Mouse (Mus musculus) embryo, embryonic 9.5 days (tissue): ENCODE data around the gene Svop.

Source experiments
- DNase-seq: peaks from one replicate; pipeline ENCODE4 v3.0.0-alpha.2; 2017; ENCODE audit errors: extremely low spot score

Svop gene

DNA sequence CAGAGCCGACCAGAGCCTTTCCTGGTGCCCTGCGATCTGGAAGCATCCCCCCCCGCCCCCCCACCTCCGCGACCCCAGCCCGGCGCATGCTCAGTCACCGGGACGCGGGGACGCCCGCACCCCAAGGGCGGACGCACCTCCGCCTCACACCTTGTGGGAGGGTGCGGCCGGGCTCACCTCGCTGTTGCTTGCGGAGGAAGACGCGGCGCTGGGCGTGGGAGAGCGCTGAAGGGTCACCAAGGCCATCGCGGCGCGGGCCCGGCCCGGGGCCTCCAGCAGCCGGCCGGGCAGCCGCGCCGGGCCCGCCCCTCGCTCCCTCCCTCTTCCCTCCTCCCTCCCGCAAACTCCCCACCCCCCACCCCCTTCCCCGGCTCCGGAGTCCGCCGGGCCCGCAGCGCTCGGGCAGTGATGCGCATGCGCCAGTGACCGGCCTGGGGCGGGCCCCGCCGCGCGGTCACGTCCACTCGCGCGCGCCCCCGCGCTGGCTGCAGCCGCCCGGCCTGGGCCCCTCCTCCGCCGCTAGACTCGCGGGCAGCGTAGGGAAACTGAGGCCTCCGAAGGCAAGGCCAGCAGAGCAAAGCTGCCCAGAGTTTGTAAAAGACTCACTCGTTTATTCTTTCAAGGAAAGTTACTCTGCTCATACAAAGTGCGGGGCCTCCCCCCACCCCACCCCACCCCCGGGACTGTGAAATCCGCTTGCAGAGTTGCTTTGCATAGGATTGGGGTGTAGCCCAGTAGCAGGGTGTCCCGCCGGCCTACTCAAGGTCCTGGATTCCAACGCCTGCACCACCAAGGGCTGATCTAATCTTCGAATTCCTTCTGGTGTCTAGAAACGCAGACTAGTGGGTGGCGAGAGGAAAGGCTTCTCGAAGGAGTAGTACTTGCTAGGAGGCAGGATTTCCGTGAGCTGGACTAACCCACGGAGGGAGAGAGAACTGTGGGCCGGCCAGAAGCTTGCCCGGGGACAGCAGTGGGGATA, 97.6 kb downstream of the Svop start, which contains the start of gene Ssh1:
Ssh1 (minus strand) TSS at position 408 of the 979 bp plus-strand sequence.
- DNase-seq: peak; percentile 92

DNA sequence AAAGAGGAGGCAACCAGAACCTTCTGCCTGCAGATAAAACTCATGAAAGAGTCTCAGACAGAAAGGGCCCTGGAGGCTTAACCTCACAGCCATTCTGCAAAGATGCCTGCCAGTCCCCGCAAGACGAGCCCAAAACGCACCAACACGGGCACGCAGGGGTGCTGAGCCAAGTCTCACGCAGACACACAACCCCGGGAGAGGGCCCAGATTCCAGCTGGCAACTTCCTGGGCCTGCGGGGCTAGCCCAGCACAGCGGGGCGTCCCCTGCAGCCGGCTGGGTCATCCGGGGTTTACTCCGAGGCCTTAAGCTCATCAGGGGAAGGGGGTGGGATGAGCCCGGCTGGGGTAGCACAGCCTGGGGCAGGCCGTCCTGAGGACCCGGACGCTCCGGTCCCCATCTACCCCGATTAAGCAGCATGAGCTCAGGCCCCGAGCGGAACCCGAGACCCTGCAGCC, 98.3 kb downstream of the Svop start:
- DNase-seq: peak; percentile 86

GRCm38 (mm10) chr5:113992339-113992831, 99.0 kb downstream of the Svop start:
- no peak for DNase-seq

GRCm38 (mm10) chr5:113991141-113991540, 100.2 kb downstream of the Svop start:
- DNase-seq: no peak

GRCm38 (mm10) chr5:113990593-113990992, 100.8 kb downstream of the Svop start:
- no peak for DNase-seq

DNA sequence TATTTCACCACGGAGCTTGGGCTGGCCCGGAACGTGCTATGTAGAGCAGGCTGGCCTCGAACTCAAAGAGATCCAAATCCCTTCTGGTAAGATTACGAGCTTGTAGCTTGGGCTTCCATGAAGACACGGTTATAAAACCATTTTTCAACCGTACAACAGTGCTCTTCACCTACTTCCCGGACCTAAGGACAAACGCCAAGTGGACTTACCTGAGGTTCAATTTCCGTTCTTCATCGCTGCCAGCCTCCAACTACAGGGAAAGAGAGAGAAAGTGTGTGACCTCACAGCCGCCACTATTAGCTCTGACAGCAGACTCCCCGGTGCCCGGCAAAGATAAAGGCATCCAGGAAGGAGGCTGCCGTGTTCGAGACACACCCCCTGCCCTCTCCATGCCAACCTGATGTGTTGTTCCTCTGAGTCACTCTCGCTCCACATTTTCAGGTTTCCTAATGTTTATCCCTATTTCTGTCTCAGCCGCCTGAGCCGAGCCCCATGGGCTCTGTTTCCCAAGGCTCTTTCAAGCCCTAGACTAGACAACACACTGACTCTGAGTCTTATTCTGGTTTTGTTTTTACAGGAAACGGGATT, 101.8 kb downstream of the Svop start:
- no peak for DNase-seq

- DNase-seq: peak; percentile 22
Measured at GRCm38 (mm10) chr5:113986182-113986961, 105.0 kb downstream of the Svop start.

GRCm38 (mm10) chr5:113985737-113986136, 105.6 kb downstream of the Svop start:
- no peak for DNase-seq

GRCm38 (mm10) chr5:113984025-113984740, 107.2 kb downstream of the Svop start:
- DNase-seq: no peak

- no peak for DNase-seq
Measured at GRCm38 (mm10) chr5:113983541-113983940, 107.8 kb downstream of the Svop start.

DNA sequence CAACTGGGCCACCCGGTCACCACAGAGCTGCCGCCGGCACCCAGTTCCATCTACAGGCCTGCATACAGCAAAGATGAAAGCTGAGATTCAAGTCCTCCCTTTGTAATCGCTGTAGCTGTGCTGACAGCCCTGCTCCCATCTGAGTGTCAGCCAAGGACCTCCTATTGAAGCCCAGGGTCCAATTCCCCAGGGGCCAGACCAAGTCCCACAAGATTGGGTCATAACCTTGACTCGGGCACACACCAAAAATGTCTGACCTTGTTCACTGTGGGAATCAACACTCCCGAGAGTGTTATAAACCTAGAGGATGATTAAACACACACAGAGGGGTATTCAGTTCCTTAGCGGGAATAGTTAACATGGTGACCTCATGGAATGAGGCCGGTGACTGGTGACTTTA, 109.5 kb downstream of the Svop start:
- DNase-seq: no peak

GRCm38 (mm10) chr5:113981171-113981570, 110.2 kb downstream of the Svop start:
- no peak for DNase-seq

- no peak for DNase-seq
Measured at GRCm38 (mm10) chr5:113980511-113980910, 110.9 kb downstream of the Svop start.

DNA sequence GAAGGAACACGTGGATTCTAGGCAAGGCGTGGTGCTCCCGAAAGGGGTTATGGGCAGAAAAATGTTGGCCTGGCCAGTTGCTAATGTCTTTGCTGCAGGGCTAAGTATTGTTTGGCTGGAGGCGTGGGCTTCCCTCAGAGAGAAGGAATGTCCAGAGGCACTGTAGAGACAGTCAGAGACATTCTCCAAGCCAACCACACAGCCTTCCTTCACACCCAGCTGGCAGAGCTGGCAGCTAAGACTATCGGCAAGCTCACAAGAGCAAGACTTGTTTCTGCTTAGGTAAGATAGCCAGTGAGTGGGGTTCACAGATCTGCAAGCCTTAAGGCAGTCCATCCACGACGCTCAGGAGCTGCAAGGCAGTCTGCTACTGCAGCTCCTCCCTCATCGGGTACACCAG, 114.1 kb downstream of the Svop start:
- DNase-seq: no peak
